Mouse (Mus musculus) lung, postnatal 36 days (tissue): ENCODE results near the gene Slc2a4.

Experiments used
- DNase-seq: peaks from one replicate; pipeline ENCODE4 v3.0.0; 2022; ENCODE audit warnings: mixed read lengths

The Slc2a4 gene

DNA sequence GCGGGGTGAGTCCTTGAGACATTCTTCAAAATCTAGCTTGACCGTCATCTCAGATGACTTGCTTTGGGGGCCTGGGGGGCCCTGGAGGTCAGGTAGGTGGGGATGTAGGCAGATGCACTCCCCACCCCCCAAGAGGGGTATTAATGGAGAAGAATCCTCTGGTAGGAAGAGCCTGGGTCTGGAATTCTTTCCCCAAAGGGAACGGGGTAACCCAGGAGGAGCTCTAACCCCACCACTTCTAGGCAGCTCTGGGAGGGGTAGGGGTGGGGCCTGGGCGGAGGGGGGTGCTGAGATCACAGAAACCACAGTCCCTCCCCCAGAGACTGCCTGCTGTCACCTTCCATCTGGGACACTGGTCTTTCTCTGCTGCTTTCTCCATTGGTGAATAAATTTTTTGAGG lies 52.7 kb downstream of the Slc2a4 start, which contains the start of gene Acap1:
Acap1 (minus strand) TSS at position 249 of the 400 bp plus-strand sequence.
- no peak for DNase-seq

DNA sequence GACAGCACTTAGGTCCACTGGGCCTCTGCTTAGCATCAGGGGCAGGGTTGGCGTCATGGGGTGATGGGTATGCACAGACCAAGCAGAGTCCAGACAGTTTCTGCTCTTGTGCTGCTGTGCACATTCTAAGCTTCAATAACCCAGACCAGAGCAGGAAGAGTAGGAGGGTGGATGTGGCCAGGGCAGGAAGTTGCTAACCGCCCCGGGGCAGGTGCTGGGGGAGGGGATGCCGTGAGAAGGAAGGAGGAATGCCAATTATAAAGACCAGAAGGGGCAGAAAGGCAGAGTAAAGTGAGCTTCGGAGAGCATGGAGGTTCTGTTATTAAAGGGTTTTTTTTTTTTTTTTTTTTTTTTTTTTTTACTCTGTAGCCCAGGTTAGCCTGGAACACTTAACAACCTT lies 53.3 kb downstream of the Slc2a4 start:
- DNase-seq: peak; percentile 61
